ENCODE assay signal across 10 mouse cellular contexts in genomic region chr9:22750779-22751545, GRCm38 (mm10).
DNase-seq lines count a peak whose midpoint lies in the region; ATAC-seq and TF ChIP-seq lines count a peak whose summit lies in the region.
"Had no signal": no experiment of that assay in that cellular context is flagged by ENCODE, and none has a peak within 500 bp of the region (broad histone marks: within the 10 kb centered on the region; RNA-seq: fewer than 3 reads in every experiment).

No protein-coding gene starts in this region.

- no peaks in the 10 kb centered on the region for H3K9me3 ChIP-seq in lung, embryonic 15.5 days
- no peaks in the 10 kb centered on the region for H3K9me3 ChIP-seq in stomach, postnatal 0 days (ENCODE audit: control insufficient read depth, low read length)
- H3K9me3 ChIP-seq: limb, embryonic 13.5 days had no signal

- ATAC-seq in lung, embryonic 15.5 days (ENCODE audit: borderline replicate concordance, extremely low read depth, low FRiP score, low TSS enrichment): peak; percentile 92
- ATAC-seq in stomach, postnatal 0 days (ENCODE audit: low FRiP score, low TSS enrichment): no peak

- no peak overlapping the region for H3K4me3 ChIP-seq in lung, embryonic 15.5 days
- no peak overlapping the region for H3K4me3 ChIP-seq in stomach, postnatal 0 days (ENCODE audit: low read depth, low read length)
- H3K4me3 ChIP-seq: limb, embryonic 13.5 days had no signal

- H3K4me2 ChIP-seq in lung, embryonic 15.5 days: no peak overlapping the region
- no peak overlapping the region for H3K4me2 ChIP-seq in stomach, postnatal 0 days (replicated peaks; ENCODE audit: low read depth)
- H3K4me2 ChIP-seq: limb, embryonic 13.5 days had no signal

- WGBS in lung, embryonic 15.5 days: 42% methylated on average over 17 of the region's 17 CpGs
- 76% methylated on average over 17 of the region's 17 CpGs for WGBS in stomach, postnatal 0 days

- TF ChIP-seq EP300 in stomach, postnatal 0 days (optimal IDR thresholded peaks at IDR 0.05): no peak

- peak overlapping the region; percentile 79 for H3K27ac ChIP-seq in lung, embryonic 15.5 days
- H3K27ac ChIP-seq in stomach, postnatal 0 days (replicated peaks): no peak overlapping the region
- H3K27ac ChIP-seq: limb, embryonic 13.5 days had no signal

- H3K4me1 ChIP-seq in lung, embryonic 15.5 days: peaks cover 21% of the 10 kb centered on the region
- H3K4me1 ChIP-seq in stomach, postnatal 0 days (replicated peaks; ENCODE audit: control insufficient read depth, insufficient read depth): no peaks in the 10 kb centered on the region

- H3K27me3 ChIP-seq in lung, embryonic 15.5 days: no peaks in the 10 kb centered on the region
- no peaks in the 10 kb centered on the region for H3K27me3 ChIP-seq in stomach, postnatal 0 days (ENCODE audit: control insufficient read depth, insufficient read depth, low read length)

- H3K36me3 ChIP-seq in lung, embryonic 15.5 days: no peaks in the 10 kb centered on the region
- H3K36me3 ChIP-seq in stomach, postnatal 0 days (ENCODE audit: control insufficient read depth, insufficient read depth, low read length): no peaks in the 10 kb centered on the region
- H3K36me3 ChIP-seq: limb, embryonic 13.5 days had no signal

- TF ChIP-seq CTCF in stomach, postnatal 0 days (IDR thresholded peaks at IDR 0.05; ENCODE audit: low read depth): no peak

- DNase-seq in adrenal gland, adult (ENCODE audit: inconsistent age in 2 of 2, low spot score in 1 of 2): peak; percentile 23 to 40
- DNase-seq in adrenal gland, postnatal 4 days (ENCODE audit: low spot score in 2 of 2): no peak
- DNase-seq in 3T3-L1 (ENCODE audit: low read depth, low spot score): peak; percentile 3
- peak; percentile 20 for DNase-seq in gastrocnemius, postnatal 25 days
- DNase-seq in urinary bladder, postnatal 36 days (ENCODE audit: low spot score in 2 of 2): no peak
- no peak for DNase-seq in stomach, postnatal 0 days (ENCODE audit: low spot score)
- no peak for DNase-seq in yolk sac, embryonic 10.5 days (ENCODE audit: low spot score)
- DNase-seq: kidney, adult 8-10 months had no signal

- no peak overlapping the region for H3K9ac ChIP-seq in lung, embryonic 15.5 days
- H3K9ac ChIP-seq in stomach, postnatal 0 days (ENCODE audit: low read length): no peak overlapping the region
- H3K9ac ChIP-seq: limb, embryonic 13.5 days had no signal

Comparison
In these comparisons a context has a peak if more than half of its experiments do, and no peak if none do; other contexts are left out.
1. DNase-seq: peak in adrenal gland, adult (2 of 2), 3T3-L1 (single experiment) and gastrocnemius, postnatal 25 days (single experiment); none in adrenal gland, postnatal 4 days (0 of 2), urinary bladder, postnatal 36 days (0 of 2), stomach, postnatal 0 days (single experiment) and yolk sac, embryonic 10.5 days (single experiment).